Mouse (Mus musculus) kidney, postnatal 0 days (tissue): Measurements from ENCODE around the gene Rnase11. TPM values are rescaled to one million over a fixed set of nuclear protein-coding genes. Genes with fewer than 3 reads are reported as not detected.
"Not testable (repeated sequence)": the region's sequence is repeated elsewhere in the genome, so short reads cannot be mapped to it uniquely, and the experiment has no call there.

ENCODE experiments used
- ATAC-seq: fragments of 200-750 bp; cut with Nextera tagmentation; replicated peaks from 2 replicates; pipeline ENCODE4 v1.8.0; 2017; ENCODE audit warnings: low read depth, moderate number of reproducible peaks, moderate TSS enrichment, moderate library complexity; ENCODE audit not compliant: low FRiP score
- DNase-seq: peaks from one replicate; pipeline ENCODE4 v3.0.0-alpha.2; 2016; ENCODE audit warnings: low spot score
- H3K27ac ChIP-seq: fragments of 300-500 bp; sonication (generic); 2 replicates; pipeline ENCODE4 v1.5.1; 2014; ENCODE audit warnings: mild to moderate bottlenecking
- H3K27me3 ChIP-seq: fragments of 300-500 bp; sonication (generic); 2 replicates; pipeline ENCODE4 v1.6.1; 2014; ENCODE audit warnings: low read length, mixed read lengths; ENCODE audit not compliant: insufficient read depth
- H3K36me3 ChIP-seq: fragments of 300-500 bp; sonication (generic); 2 replicates; pipeline ENCODE4 v1.6.1; 2014; ENCODE audit warnings: low read length, mixed read lengths; ENCODE audit not compliant: insufficient read depth
- H3K4me1 ChIP-seq: fragments of 300-500 bp; sonication (generic); replicated peaks from 2 replicates; pipeline ENCODE4 v1.6.1; 2014; ENCODE audit warnings: antibody characterized with exemption, low read length, mixed read lengths; ENCODE audit not compliant: insufficient read depth
- H3K4me2 ChIP-seq: fragments of 300-500 bp; sonication (generic); 2 replicates; pipeline ENCODE4 v1.6.1; 2014; ENCODE audit warnings: mild to moderate bottlenecking, low read length, moderate library complexity, mixed read lengths
- H3K4me3 ChIP-seq: fragments of 300-500 bp; sonication (generic); replicated peaks from 2 replicates; pipeline ENCODE4 v1.5.1; 2014; ENCODE audit warnings: low read depth, low read length
- H3K9ac ChIP-seq: fragments of 300-500 bp; sonication (generic); 2 replicates; pipeline ENCODE4 v1.6.1; 2014; ENCODE audit warnings: low read depth, low read length
- H3K9me3 ChIP-seq: fragments of 300-500 bp; sonication (generic); replicated peaks from 2 replicates; pipeline ENCODE4 v1.6.1; 2016; ENCODE audit warnings: low read length, inconsistent platforms, mixed read lengths
- CTCF ChIP-seq: IDR thresholded peaks from 2 replicates; pipeline ENCODE4 v1.5.1; 2016; ENCODE audit warnings: antibody characterized with exemption, low read depth, mild to moderate bottlenecking, moderate library complexity
- WGBS: fragments of 180-500 bp; shearing (Covaris S2); extraction: QIAGEN DNeasy Blood & Tissue Kit; methylation state at CpG from one replicate; pipeline ENCODE4 v1.1.7; 2014; 5-methylcytosine and 5-hydroxymethylcytosine counted together
- polyA plus RNA-seq: library from polyadenylated mRNA; unstranded; fragments of >200 nt; fragmentation: Nextera tagmentation; extraction: Ambion mirVana; gene quantifications from 2 replicates; pipeline ENCODE4 v1.2.1, GENCODE M21; 2015

Rnase11 gene
- 0.27 TPM in 1 of 2 replicates, not detected in the other for polyA plus RNA-seq

- no peak within 1 kb of the TSS for H3K9ac ChIP-seq
- H3K4me1 ChIP-seq = 0 out of 2 replicates have a peak, but pooled peaks cover 7% of the 10 kb centered on the region
- no peaks in the 10 kb centered on the region for H3K36me3 ChIP-seq
- no peak within 1 kb of the TSS for H3K4me2 ChIP-seq
- no peak for ATAC-seq
- H3K27ac ChIP-seq = no peak within 1 kb of the TSS
- H3K9me3 ChIP-seq = no peaks in the 10 kb centered on the region
- DNase-seq = no peak
- H3K27me3 ChIP-seq = no peaks in the 10 kb centered on the region
- H3K4me3 ChIP-seq = no peak within 1 kb of the TSS
- no peak for TF ChIP-seq CTCF
- 87% methylated on average over 2 of the region's 2 CpGs for WGBS
Measured at GRCm38 (mm10) chr14:51050063-51050462, at the start of gene Rnase11. Gene Rnase11 (minus strand): TSS chr14:51050163.

DNA sequence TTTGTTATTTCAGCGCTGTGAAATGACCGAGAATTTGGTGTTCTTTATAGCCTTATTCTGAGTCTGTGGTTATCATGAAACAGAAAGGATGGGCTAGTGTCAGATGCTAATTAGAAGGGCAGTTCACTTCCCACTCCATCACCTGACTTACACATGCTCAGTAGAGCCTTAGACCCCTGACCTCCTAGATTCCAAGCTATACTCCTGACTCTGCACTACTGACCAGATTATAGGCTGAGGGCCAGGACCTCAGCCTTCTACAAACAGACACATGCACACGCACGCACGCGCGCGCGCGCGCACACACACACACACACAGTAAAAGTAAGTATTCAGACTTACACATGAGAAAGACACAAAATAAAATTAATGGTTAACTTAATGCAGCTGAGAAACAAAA lies 49.0 kb upstream of the Rnase11 start:
- WGBS = 91% methylated on average over 11 of the region's 11 CpGs
- H3K9me3 ChIP-seq = no peaks in the 10 kb centered on the region
- H3K27me3 ChIP-seq = no peaks in the 10 kb centered on the region
- no peak overlapping the region for H3K9ac ChIP-seq
- no peak overlapping the region for H3K27ac ChIP-seq
- H3K4me1 ChIP-seq = no peaks in the 10 kb centered on the region
- H3K36me3 ChIP-seq = no peaks in the 10 kb centered on the region
- no peak for TF ChIP-seq CTCF
- DNase-seq = no peak
- no peak overlapping the region for H3K4me3 ChIP-seq
- no peak for ATAC-seq
- no peak overlapping the region for H3K4me2 ChIP-seq

DNA sequence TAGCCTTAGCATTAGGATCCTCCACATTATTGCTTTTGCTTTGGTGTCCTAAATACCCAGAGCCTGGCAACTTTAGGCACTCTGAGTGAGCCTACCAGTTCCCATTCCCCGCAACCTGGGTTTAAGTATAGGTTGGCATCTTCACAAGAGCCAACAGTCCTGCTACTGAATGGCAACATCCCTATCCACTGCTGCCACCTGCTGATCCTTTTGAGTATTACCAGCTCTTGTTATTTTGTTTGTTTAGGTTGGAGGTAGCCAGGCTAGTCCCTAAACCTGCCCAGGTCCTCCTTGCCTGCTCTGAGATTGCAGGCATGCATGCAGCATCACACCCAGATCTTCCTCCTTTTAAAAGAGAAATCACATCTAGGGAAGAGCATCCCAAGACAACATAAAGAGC lies 48.3 kb upstream of the Rnase11 start:
- 24% methylated on average over 1 of the region's 1 CpGs for WGBS
- not testable (repeated sequence) for H3K4me1 ChIP-seq, H3K27ac ChIP-seq, H3K36me3 ChIP-seq, H3K4me2 ChIP-seq, H3K9me3 ChIP-seq, H3K27me3 ChIP-seq, H3K4me3 ChIP-seq, H3K9ac ChIP-seq
- DNase-seq = peak; percentile 55
- TF ChIP-seq CTCF = peak; percentile 75
- ATAC-seq = 0 out of 2 replicates have a peak, but pooled peaks have one; percentile 52

GRCm38 (mm10) chr14:51095736-51096524 lies 46.0 kb upstream of the Rnase11 start:
- no peak overlapping the region for H3K4me2 ChIP-seq
- no peak overlapping the region for H3K27ac ChIP-seq
- no peaks in the 10 kb centered on the region for H3K9me3 ChIP-seq
- no peaks in the 10 kb centered on the region for H3K4me1 ChIP-seq
- H3K27me3 ChIP-seq = no peaks in the 10 kb centered on the region
- no peak overlapping the region for H3K9ac ChIP-seq
- TF ChIP-seq CTCF = no peak
- peak; percentile 34 for DNase-seq
- WGBS = 38% methylated on average over 9 of the region's 9 CpGs
- no peaks in the 10 kb centered on the region for H3K36me3 ChIP-seq
- no peak overlapping the region for H3K4me3 ChIP-seq
- no peak for ATAC-seq

DNA sequence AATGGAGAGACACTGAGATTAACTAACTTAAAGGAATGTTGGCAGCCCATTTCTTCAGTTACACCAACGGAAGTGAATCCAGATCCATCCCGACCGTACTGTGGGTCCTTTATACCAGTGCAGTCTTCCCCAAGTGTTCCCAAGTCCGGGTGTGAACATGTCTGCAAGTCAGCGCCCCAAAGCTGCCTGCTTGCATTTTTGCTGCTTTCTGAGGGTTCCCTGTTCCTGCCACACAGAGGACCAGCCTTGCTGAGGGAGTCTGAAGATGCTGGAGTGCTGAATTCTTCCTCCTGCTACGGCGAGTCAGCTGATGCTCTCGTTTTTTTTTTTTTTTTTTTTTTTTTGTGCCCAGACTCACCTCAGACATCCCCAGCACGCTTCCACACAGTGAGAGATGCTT lies 45.0 kb upstream of the Rnase11 start:
- H3K4me1 ChIP-seq = no peaks in the 10 kb centered on the region
- no peak for DNase-seq
- H3K9ac ChIP-seq = no peak overlapping the region
- no peak overlapping the region for H3K4me2 ChIP-seq
- H3K27ac ChIP-seq = no peak overlapping the region
- no peak for ATAC-seq
- no peaks in the 10 kb centered on the region for H3K36me3 ChIP-seq
- 77% methylated on average over 9 of the region's 9 CpGs for whole genome bisulfite sequencing
- no peaks in the 10 kb centered on the region for H3K27me3 ChIP-seq
- no peaks in the 10 kb centered on the region for H3K9me3 ChIP-seq
- no peak overlapping the region for H3K4me3 ChIP-seq
- TF ChIP-seq CTCF = no peak

DNA sequence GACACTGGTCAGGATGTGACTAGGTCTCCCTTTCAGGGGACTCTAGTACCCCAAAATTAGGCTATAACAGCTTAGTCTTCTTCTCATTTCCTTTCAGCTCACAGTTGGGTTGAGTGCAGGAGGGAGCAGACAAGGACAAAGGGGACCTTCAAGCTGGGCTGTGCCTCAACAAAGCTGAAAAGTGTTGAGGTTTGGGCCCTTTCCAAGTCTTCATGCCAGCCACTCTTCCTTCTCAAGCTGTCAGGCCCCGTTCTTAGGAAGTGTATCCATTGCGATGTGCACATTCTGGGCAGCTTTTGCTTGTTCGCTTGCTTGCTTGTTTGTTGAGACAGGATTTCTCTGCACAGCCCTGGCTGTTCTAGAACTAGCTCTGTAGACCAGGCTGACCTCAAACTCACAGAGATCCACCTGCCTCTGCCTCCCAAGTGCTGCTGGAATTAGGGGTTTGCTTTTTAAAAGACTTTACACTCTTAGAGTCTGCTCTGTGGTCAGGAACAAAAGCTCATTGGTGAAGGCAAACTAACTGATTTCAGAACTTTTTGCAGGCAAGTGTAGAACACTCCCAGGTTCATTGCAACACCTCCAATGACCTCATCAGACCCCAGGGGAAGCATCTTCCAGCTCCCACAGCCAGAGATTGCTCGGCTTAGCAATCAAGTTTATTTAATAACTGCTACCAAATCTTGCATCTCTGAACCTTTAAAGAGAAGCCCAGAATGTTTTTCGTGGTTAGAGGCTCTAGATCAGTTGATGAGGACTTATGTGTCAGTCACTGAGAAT lies 44.3 kb upstream of the Rnase11 start:
- Histone ChIP-seq H3K27ac (no peak overlapping the region), H3K9ac (no peak overlapping the region), H3K27me3 (no peaks in the 10 kb centered on the region), H3K4me1 (no peaks in the 10 kb centered on the region), H3K9me3 (no peaks in the 10 kb centered on the region), H3K4me3 (no peak overlapping the region), H3K36me3 (no peaks in the 10 kb centered on the region), H3K4me2 (no peak overlapping the region)
- ATAC-seq (no peak), DNase-seq (no peak)
- no peak for TF ChIP-seq CTCF
- 80% methylated on average over 5 of the region's 5 CpGs for WGBS
